Mouse (Mus musculus) limb, embryonic 13.5 days (tissue): ENCODE results near the gene Dlk1. TPM values are rescaled to one million over a fixed set of nuclear protein-coding genes. Genes with fewer than 3 reads are reported as not detected.

ENCODE experiments used
- ATAC-seq: fragments of 200-750 bp; cut with Nextera tagmentation; 2 replicates; pipeline ENCODE4 v1.8.0; 2017; ENCODE audit warnings: low read depth, moderate number of reproducible peaks, moderate TSS enrichment; ENCODE audit not compliant: low FRiP score
- H3K27ac ChIP-seq: fragments of 300-500 bp; sonication (generic); 2 replicates; pipeline ENCODE4 v1.5.1; 2015; ENCODE audit warnings: inconsistent platforms, mild to moderate bottlenecking, moderate library complexity
- H3K27me3 ChIP-seq: fragments of 300-500 bp; sonication (generic); 2 replicates; pipeline ENCODE4 v1.6.1; 2015; ENCODE audit warnings: mild to moderate bottlenecking, inconsistent platforms
- H3K36me3 ChIP-seq: fragments of 300-500 bp; sonication (generic); 2 replicates; pipeline ENCODE4 v1.6.1; 2015; ENCODE audit warnings: inconsistent platforms, mild to moderate bottlenecking, moderate library complexity
- H3K4me1 ChIP-seq: fragments of 300-500 bp; sonication (generic); 2 replicates; pipeline ENCODE4 v1.6.1; 2015; ENCODE audit warnings: inconsistent platforms
- H3K4me2 ChIP-seq: fragments of 300-500 bp; sonication (generic); replicated peaks from 2 replicates; pipeline ENCODE4 v1.6.1; 2015; ENCODE audit warnings: inconsistent platforms, mild to moderate bottlenecking, moderate library complexity
- H3K4me3 ChIP-seq: fragments of 300-500 bp; sonication (generic); 2 replicates; pipeline ENCODE4 v1.5.1; 2015; ENCODE audit warnings: moderate library complexity, mild to moderate bottlenecking, inconsistent platforms
- H3K9ac ChIP-seq: fragments of 300-500 bp; sonication (generic); 2 replicates; pipeline ENCODE4 v1.6.1; 2015; ENCODE audit warnings: mild to moderate bottlenecking, inconsistent platforms
- H3K9me3 ChIP-seq: fragments of 300-500 bp; sonication (generic); 2 replicates; pipeline ENCODE4 v1.6.1; 2016; ENCODE audit warnings: inconsistent platforms
- WGBS: fragments of 180-500 bp; shearing (Covaris S2); methylation state at CpG from one replicate; pipeline ENCODE4 v1.1.7; 2015; 5-methylcytosine and 5-hydroxymethylcytosine counted together
- polyA plus RNA-seq: library from polyadenylated mRNA; unstranded; fragments of >200 nt; fragmentation: Nextera tagmentation; extraction: Ambion mirVana; gene quantifications from 2 replicates; pipeline ENCODE4 v1.2.1, GENCODE M21; 2015

The Dlk1 gene
- polyA plus RNA-seq, 1 experiment from 2014 or later, result 395 TPM

DNA sequence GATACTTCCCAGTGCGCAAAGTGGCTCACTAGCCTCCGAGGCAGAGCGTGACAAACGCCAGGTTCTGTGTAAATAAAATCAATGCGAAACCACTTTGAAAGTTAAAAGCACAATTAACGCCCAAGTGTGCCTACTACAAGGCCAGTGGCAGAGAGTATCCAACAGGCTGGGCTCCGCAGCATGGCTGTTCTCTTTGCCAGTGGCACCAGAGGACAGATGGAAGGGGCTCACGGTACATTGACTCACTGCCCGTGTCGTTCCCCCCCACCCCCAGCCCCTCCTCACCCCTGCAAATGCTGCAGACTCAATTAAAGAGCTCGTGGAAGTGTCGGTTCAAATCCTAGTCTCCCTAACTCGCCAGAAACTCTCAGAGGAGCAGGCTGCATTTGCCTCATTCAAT, 10.5 kb upstream of the Dlk1 start:
- Histone ChIP-seq H3K4me1 (peaks cover 82% of the 10 kb centered on the region), H3K9ac (no peak overlapping the region), H3K27ac (no peak overlapping the region), H3K9me3 (no peaks in the 10 kb centered on the region), H3K4me3 (no peak overlapping the region), H3K36me3 (no peaks in the 10 kb centered on the region), H3K27me3 (peaks cover 6% of the 10 kb centered on the region; the same call in 1 of the 2 replicates), H3K4me2 (no peak overlapping the region)
- ATAC-seq, result no peak
- 40% methylated on average over 13 of the region's 13 CpGs for WGBS

DNA sequence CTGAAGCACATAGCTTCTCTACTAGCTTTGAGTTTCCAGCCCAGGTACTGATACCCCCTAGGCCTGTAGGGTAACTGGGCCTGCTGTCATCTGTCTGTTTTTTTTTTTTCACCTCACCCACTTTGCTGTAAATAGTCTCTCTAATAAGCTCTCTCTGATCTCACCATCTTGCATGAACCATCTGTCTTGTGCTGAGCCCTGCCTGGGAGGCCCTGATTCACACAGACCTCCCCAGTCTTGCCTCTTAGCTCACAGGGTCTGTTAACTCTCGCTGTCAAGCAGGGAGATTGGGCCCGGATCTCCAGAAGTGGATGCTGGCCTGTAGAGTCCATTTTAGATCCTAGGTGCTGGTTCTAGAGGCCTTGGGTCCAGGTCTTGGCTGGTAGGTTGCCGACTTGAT, 9.3 kb upstream of the Dlk1 start:
- ATAC-seq, result no peak
- WGBS, result 48% methylated on average over 3 of the region's 3 CpGs

DNA sequence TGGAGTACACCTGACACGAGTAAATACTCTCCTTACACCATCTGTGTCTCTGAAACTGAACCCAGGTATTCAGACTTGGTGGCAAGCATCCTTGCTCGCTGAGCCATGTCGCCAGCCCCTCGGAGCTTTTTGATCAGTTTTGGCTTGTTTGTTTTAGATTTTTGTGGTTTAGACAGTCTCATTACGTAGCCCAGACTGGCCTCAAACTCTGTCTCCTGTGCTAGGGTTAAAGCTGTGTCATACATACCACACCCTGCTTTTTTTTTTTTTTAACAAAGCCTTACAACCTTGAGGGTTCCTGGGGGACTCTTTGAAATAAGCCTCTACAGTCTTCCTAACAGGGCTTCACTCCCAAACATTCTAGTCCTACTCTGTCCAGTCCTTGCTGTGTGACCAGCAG, 7.6 kb upstream of the Dlk1 start:
- Histone ChIP-seq H3K4me3 (no peak overlapping the region), H3K9me3 (no peaks in the 10 kb centered on the region), H3K4me2 (no peak overlapping the region), H3K27ac (0 out of 2 replicates have a peak overlapping the region, but pooled peaks have one; percentile 10), H3K4me1 (peaks cover 75% of the 10 kb centered on the region), H3K9ac (no peak overlapping the region), H3K36me3 (no peaks in the 10 kb centered on the region), H3K27me3 (peaks cover 6% of the 10 kb centered on the region; the same call in 1 of the 2 replicates)
- WGBS, result 66% methylated on average over 5 of the region's 5 CpGs
- ATAC-seq, result no peak

More for the DNA sequence above, 9.3 kb upstream of the Dlk1 start:
- Histone ChIP-seq H3K9me3 (no peaks in the 10 kb centered on the region), H3K27ac (no peak overlapping the region), H3K4me2 (no peak overlapping the region), H3K4me1 (peaks cover 74% of the 10 kb centered on the region), H3K27me3 (peaks cover 6% of the 10 kb centered on the region; the same call in 1 of the 2 replicates), H3K36me3 (no peaks in the 10 kb centered on the region), H3K4me3 (no peak overlapping the region), H3K9ac (peak overlapping the region; percentile 1; the same call in 1 of the 2 replicates)

DNA sequence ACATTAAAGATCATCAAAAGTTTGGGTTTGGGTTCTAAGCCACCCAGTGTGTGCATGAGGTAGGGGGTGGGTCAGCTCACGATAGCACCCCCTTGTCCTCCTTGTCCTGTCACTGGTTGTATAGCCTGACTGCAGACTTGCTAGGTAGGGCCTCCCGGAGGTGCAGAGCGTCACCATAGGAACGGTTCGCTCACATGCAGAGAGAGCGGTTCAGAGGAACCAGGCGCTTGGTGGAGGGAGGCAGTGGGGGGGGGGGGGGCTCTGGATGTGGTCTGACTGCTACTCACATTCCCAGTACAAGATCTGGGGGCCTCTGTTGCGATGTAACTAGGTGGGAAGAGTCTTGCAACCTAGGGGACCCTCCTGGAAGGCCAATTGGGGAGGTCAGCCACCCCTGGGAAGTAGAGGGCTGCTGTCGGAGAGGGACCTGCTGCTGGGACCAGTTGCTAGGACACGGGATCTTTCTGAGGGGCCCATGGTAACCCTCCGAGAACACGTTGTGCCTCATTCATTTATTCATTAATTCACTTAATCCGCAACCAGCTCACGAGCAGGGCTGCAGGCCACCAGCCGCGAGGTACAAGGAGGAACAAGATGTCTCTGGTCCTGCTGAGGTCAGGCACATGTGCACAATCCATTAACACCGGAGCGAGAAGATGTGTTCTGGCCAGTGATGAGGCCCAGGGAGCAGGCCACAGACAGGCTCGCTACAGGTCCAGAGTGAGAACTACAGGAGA, 7.0 kb upstream of the Dlk1 start:
- Histone ChIP-seq H3K4me2 (peak overlapping the region; percentile 44), H3K4me1 (peaks cover 75% of the 10 kb centered on the region), H3K27ac (peak overlapping the region; percentile 61; the same call in 1 of the 2 replicates), H3K4me3 (no peak overlapping the region), H3K9me3 (no peaks in the 10 kb centered on the region), H3K9ac (peak overlapping the region; percentile 31; the same call in 1 of the 2 replicates), H3K36me3 (no peaks in the 10 kb centered on the region), H3K27me3 (peaks cover 10% of the 10 kb centered on the region)
- ATAC-seq, result peak; percentile 41; the same call in 1 of the 2 replicates
- 8% methylated on average over 19 of the region's 19 CpGs for WGBS

DNA sequence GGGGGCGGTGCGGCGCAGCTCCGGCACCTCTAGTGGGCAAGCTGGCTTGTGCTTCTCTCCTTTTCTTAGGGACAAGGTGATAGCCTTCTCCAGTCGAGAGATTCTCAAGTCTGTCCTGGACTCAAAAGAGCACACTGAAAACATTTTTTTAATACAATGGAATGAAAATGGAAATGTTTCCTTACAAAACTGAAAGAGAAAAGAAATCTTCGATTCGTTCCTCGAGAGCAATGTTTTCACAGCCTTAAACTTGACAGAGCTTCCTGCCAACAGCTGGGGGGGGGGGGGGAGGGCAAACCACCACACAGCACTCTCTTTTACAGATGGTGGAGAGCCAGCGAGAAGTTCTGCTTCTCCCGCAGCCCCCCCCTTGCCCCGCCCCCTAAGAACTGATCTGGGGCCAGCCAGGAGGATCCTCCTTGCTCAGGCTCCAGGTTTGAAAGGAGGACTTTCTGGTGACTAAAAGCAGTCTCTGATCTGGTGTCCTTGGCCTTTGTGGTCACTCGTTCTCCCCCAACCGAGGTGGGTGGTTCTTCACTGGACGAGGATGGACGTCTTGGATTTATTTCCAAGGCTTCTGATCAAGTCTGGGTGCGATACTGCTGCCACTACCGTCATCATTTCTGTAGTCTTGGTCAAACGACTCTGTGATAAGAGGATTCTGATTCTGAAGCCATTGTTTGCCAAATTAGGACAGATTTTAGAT, 6.2 kb upstream of the Dlk1 start:
- Histone ChIP-seq H3K4me3 (no peak overlapping the region), H3K9ac (peak overlapping the region; percentile 31; the same call in 1 of the 2 replicates), H3K4me2 (peak overlapping the region; percentile 44), H3K4me1 (peaks cover 70% of the 10 kb centered on the region), H3K9me3 (no peaks in the 10 kb centered on the region), H3K27ac (peak overlapping the region; percentile 61; the same call in 1 of the 2 replicates), H3K27me3 (peaks cover 17% of the 10 kb centered on the region), H3K36me3 (no peaks in the 10 kb centered on the region)
- WGBS, result 15% methylated on average over 18 of the region's 18 CpGs
- no peak for ATAC-seq

DNA sequence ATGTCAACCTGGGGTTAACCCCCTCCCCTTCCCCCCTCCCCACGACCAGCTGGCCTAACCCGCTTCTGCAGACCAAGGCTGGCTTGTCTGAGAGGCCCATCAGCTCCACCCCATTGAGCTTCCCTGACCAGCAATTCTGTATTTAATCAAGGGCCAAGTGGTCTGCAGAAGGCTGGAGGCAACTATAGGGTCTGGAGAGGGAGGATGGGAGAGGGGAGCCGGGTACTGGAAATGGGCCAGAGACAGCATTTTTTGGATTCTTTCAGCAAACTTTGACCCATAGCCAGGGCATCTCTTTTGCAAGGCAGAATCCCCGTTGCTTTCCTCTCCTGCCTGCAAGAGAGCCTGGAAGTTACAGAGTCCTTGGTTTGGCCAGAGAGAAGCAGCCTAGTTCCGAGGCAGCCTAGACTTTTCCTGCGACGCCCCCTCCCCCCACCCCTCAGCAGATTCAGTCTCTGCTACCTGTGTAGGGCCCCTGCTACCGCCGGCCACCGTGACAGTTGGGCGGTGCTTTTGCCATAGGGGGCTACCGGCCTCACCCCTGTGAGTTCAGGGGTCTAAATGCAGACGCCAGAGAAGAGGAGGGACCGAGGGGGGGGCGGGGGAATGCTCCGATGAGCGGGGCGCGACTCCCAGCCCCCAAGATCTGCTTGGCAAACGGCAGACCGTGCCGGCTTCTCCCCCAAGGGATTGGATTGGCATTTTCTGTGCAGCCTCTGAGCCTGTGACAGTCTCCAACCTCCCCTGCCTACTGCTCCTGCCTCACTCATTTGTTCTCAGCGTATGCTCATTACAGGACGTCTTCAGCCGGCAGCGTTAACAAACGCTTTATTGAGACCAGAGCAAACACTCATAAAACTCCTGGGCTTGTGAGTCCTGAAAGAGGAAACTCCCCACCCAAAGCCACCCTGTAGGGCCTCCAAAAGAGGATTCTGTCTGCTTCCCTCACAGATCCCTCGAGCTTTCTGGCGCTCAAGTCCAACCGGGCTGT, 2.9 kb upstream of the Dlk1 start:
- H3K9me3 ChIP-seq, result no peaks in the 10 kb centered on the region
- H3K4me2 ChIP-seq, result peak overlapping the region; percentile 77
- H3K4me1 ChIP-seq, result peaks cover 62% of the 10 kb centered on the region
- H3K27me3 ChIP-seq, result peaks cover 48% of the 10 kb centered on the region
- peak overlapping the region; percentile 78 for H3K27ac ChIP-seq
- WGBS, result under 1% methylated on average over 30 of the region's 30 CpGs
- H3K9ac ChIP-seq, result peak overlapping the region; percentile 63
- no peaks in the 10 kb centered on the region for H3K36me3 ChIP-seq
- ATAC-seq, result peak; percentile 35; the same call in 1 of the 2 replicates
- H3K4me3 ChIP-seq, result peak overlapping the region; percentile 40

DNA sequence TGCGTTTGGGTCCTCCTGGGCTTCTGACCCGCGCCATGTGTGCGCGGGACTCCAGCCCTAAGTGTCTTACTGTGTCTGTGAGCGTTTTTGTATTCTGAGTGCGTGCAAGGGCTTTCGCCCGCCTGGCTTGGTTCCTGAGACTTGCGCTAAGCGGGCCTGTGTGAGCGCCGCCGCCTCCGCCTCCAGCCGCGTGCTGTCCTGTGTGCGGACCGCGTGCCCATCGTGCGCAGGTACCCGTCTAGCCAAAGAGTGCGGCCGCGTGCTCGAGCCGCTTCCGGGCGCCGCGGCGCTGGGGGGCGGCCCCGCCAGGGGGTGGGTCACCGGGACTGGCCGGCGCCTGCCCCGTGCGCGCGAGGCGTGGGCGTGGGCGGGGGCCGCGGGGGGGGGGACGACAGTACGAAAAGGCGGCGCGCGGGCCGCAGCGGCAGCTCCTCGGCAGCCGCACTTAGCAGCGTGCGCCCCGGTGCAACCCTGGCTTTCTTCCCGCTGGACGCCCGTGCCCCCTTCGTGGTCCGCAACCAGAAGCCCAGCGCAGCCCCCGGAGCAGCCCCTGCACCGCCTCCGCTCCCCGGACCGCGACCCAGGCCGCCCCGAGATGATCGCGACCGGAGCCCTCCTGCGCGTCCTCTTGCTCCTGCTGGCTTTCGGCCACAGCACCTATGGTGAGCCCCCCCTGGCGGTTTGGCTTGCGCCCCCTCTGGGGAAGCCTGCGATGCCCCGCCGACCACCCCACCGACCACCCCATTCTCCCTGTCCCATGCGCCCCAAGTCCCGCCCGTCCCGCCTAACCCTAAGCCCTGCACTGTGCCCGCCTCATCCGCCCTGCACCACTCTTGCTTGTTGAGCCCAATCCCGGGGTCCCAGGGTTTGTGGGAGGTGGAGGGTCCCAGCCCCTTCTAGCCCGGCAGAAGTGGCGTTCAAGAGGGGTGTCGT, 708 bp downstream of the Dlk1 start:
- peak overlapping the region; percentile 83 for H3K4me2 ChIP-seq
- peak overlapping the region; percentile 76 for H3K9ac ChIP-seq
- H3K27ac ChIP-seq, result peak overlapping the region; percentile 39
- under 1% methylated on average over 61 of the region's 96 CpGs for WGBS
- no peaks in the 10 kb centered on the region for H3K9me3 ChIP-seq
- peak overlapping the region; percentile 55 for H3K4me3 ChIP-seq
- no peaks in the 10 kb centered on the region for H3K36me3 ChIP-seq
- peaks cover 75% of the 10 kb centered on the region for H3K27me3 ChIP-seq
- H3K4me1 ChIP-seq, result peaks cover 65% of the 10 kb centered on the region
- peak; percentile 52; the same call in 1 of the 2 replicates for ATAC-seq

DNA sequence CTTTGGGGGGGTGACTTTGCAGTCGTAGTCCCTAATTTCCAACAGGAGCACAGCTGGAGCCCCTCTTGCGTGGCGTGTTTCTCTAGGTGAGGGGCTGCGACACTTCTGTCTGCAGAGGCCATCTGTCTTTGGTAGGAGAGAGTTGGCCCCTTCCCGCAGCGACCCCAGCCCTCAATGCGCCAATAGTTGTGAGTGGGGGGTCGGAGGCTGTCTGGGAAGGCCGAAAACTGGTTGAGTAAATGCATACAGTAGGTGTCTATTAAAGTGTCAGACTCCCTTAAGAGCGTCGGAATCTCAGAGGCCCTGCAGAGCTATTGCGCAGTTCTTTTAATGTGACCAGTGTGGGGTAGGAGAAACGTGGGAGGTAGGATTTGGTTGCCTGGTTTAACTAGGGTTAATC, 1.5 kb downstream of the Dlk1 start:
- Histone ChIP-seq H3K27ac (peak overlapping the region; percentile 39), H3K9me3 (no peaks in the 10 kb centered on the region), H3K9ac (peak overlapping the region; percentile 76), H3K4me2 (peak overlapping the region; percentile 83), H3K4me3 (peak overlapping the region; percentile 55), H3K36me3 (no peaks in the 10 kb centered on the region; the same call in 1 of the 2 replicates), H3K27me3 (peaks cover 82% of the 10 kb centered on the region), H3K4me1 (peaks cover 65% of the 10 kb centered on the region)
- WGBS, result 11% methylated on average over 13 of the region's 13 CpGs
- ATAC-seq, result no peak

DNA sequence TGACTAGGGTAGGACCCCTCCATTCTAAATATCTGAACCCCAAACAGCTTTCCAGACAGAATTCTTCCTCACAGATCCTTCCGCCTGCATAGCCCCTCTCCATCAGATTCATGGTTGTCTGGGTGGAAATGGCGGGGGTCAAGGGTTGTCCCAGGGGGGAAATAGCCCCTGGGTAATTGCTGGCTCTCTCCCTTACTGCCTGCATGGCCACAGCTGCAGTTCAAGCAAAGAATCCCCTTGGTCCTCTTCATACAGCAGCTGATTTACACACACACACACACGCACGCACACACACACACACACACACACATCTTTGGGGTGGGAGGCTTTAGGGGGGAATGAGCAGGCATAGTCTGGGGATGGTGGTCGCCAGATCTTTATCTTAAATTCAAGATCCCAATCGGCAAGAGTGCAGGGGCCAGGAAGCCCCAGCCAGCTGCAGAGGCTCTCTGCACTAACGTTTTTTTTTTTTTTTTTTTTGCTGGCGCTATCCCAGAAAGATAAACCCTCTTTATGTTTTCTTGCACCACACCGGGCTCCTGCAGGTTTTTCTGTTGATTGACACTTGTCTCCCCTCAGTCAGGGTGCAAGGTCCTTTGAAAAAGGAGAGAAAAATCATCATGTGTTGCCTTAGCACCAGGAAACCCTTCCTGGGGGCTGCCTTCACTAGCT, 4.0 kb downstream of the Dlk1 start:
- Histone ChIP-seq H3K4me3 (peak overlapping the region; percentile 55), H3K4me1 (peaks cover 55% of the 10 kb centered on the region), H3K27me3 (peaks cover 90% of the 10 kb centered on the region), H3K4me2 (peak overlapping the region; percentile 83), H3K9me3 (no peaks in the 10 kb centered on the region), H3K9ac (peak overlapping the region; percentile 43), H3K36me3 (peaks cover 11% of the 10 kb centered on the region), H3K27ac (no peak overlapping the region)
- no peak for ATAC-seq
- WGBS, result 19% methylated on average over 9 of the region's 9 CpGs

DNA sequence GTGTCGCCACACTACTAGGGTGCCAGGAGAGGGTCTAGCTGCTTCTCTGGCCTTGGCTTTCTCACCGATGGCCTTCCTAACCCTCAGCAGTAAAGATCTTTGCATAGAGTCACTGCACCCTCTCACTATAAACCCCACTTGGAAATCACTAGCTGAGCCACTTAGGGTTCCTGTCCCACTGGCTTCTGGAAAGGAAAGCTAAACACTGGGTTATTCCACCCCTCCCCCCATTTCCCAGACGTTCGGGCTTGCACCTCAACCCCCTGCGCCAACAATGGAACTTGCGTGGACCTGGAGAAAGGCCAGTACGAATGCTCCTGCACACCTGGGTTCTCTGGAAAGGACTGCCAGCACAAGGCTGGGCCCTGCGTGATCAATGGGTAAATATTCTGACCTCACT, 5.2 kb downstream of the Dlk1 start:
- H3K27me3 ChIP-seq, result peaks cover 79% of the 10 kb centered on the region
- peak overlapping the region; percentile 83; the same call in 1 of the 2 replicates for H3K4me2 ChIP-seq
- H3K27ac ChIP-seq, result peak overlapping the region; percentile 33; the same call in 1 of the 2 replicates
- ATAC-seq, result no peak
- H3K4me3 ChIP-seq, result no peak overlapping the region
- 27% methylated on average over 8 of the region's 8 CpGs for WGBS
- H3K9ac ChIP-seq, result peak overlapping the region; percentile 43; the same call in 1 of the 2 replicates
- peaks cover 52% of the 10 kb centered on the region for H3K4me1 ChIP-seq
- H3K9me3 ChIP-seq, result no peaks in the 10 kb centered on the region
- peaks cover 11% of the 10 kb centered on the region for H3K36me3 ChIP-seq
